Mouse (Mus musculus) midbrain, embryonic 15.5 days (tissue): ENCODE results near the gene Cadps. TPM values are rescaled to one million over a fixed set of nuclear protein-coding genes. Genes with fewer than 3 reads are reported as not detected.

Experiments
- ATAC-seq: fragments of 200-750 bp; cut with Nextera tagmentation; replicated peaks from 2 replicates; pipeline ENCODE4 v1.8.0; 2017; ENCODE audit warnings: moderate TSS enrichment
- H3K27ac ChIP-seq: fragments of 300-500 bp; sonication (generic); 2 replicates; pipeline ENCODE4 v1.5.1; 2015; ENCODE audit warnings: mild to moderate bottlenecking, inconsistent platforms
- H3K27me3 ChIP-seq: fragments of 300-500 bp; sonication (generic); replicated peaks from 2 replicates; pipeline ENCODE4 v1.6.1; 2015; ENCODE audit warnings: inconsistent platforms
- H3K36me3 ChIP-seq: fragments of 300-500 bp; sonication (generic); replicated peaks from 2 replicates; pipeline ENCODE4 v1.6.1; 2015; ENCODE audit warnings: inconsistent platforms
- H3K4me1 ChIP-seq: fragments of 300-500 bp; sonication (generic); 2 replicates; pipeline ENCODE4 v1.6.1; 2015; ENCODE audit warnings: inconsistent platforms
- H3K4me2 ChIP-seq: fragments of 300-500 bp; sonication (generic); 2 replicates; pipeline ENCODE4 v1.6.1; 2015; ENCODE audit warnings: inconsistent platforms, mild to moderate bottlenecking, moderate library complexity
- H3K4me3 ChIP-seq: fragments of 300-500 bp; sonication (generic); 2 replicates; pipeline ENCODE4 v1.5.1; 2015; ENCODE audit warnings: mild to moderate bottlenecking, inconsistent platforms
- H3K9ac ChIP-seq: fragments of 300-500 bp; sonication (generic); 2 replicates; pipeline ENCODE4 v1.6.1; 2015; ENCODE audit warnings: mild to moderate bottlenecking, inconsistent platforms
- H3K9me3 ChIP-seq: fragments of 300-500 bp; sonication (generic); 2 replicates; pipeline ENCODE4 v1.6.1; 2016; ENCODE audit warnings: inconsistent platforms
- WGBS: fragments of 180-500 bp; shearing (Covaris S2); methylation state at CpG from one replicate; pipeline ENCODE4 v1.1.7; 2015; ENCODE audit warnings: mixed read lengths; 5-methylcytosine and 5-hydroxymethylcytosine counted together
- polyA plus RNA-seq: library from polyadenylated mRNA; unstranded; fragments of >200 nt; fragmentation: Nextera tagmentation; extraction: Ambion mirVana; gene quantifications from 2 replicates; pipeline ENCODE4 v1.2.1, GENCODE M21; 2015

Cadps gene
- polyA plus RNA-seq, 1 experiment from 2014 or later: 43.8 TPM

DNA sequence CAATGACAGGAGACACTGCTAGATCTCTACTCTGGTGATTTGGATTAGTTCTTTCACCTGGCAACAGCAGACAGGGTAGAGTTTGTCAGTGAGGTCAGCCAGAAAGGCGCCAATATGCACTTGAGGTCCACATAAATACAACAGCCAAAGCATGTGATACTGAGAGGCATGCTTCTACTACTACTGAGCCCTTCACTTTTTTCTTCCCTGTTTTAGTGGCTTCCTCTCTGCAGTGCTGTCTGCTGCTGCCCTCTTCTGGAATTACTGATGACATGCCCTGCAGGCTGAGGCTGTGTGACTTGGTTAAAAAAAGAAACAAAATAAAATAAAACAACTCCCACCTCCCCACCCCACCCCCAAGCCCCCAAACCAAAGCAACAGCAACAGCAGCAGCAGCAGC, 291.8 kb downstream of the Cadps start:
- H3K27ac ChIP-seq: no peak overlapping the region
- peaks cover 5% of the 10 kb centered on the region; the same call in 1 of the 2 replicates for H3K4me1 ChIP-seq
- no peak overlapping the region for H3K9ac ChIP-seq
- H3K27me3 ChIP-seq: 0 out of 2 replicates have a peak, but pooled peaks cover 2% of the 10 kb centered on the region
- H3K9me3 ChIP-seq: no peaks in the 10 kb centered on the region
- 21% methylated on average over 1 of the region's 1 CpGs for WGBS
- no peak overlapping the region for H3K4me3 ChIP-seq
- no peaks in the 10 kb centered on the region for H3K36me3 ChIP-seq
- ATAC-seq: peak; percentile 76
- H3K4me2 ChIP-seq: no peak overlapping the region

DNA sequence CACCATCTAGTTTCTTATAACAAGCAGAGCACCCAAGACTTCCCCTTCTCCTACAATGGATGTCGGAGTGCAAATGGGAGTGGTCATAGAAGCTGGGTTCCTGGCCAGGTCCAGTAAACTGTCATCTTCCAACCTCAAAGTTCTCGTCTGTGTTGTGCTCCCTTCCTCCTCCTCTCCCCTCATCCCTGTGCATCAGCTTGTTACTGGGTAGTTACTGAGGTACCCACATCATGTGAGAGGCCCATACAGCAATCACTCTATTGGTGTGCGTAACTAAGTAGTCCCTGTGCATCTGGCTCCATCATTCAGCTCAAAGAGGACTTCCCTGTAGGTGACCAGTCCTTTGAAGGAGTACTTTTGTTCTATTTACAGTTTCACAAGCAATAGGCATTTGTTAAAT, 292.3 kb downstream of the Cadps start:
- Histone ChIP-seq H3K27me3 (0 out of 2 replicates have a peak, but pooled peaks cover 2% of the 10 kb centered on the region), H3K4me2 (no peak overlapping the region), H3K9me3 (no peaks in the 10 kb centered on the region), H3K27ac (no peak overlapping the region), H3K36me3 (no peaks in the 10 kb centered on the region), H3K4me1 (peaks cover 5% of the 10 kb centered on the region; the same call in 1 of the 2 replicates), H3K9ac (no peak overlapping the region), H3K4me3 (no peak overlapping the region)
- 66% methylated on average over 3 of the region's 3 CpGs for WGBS
- ATAC-seq: peak; percentile 55

DNA sequence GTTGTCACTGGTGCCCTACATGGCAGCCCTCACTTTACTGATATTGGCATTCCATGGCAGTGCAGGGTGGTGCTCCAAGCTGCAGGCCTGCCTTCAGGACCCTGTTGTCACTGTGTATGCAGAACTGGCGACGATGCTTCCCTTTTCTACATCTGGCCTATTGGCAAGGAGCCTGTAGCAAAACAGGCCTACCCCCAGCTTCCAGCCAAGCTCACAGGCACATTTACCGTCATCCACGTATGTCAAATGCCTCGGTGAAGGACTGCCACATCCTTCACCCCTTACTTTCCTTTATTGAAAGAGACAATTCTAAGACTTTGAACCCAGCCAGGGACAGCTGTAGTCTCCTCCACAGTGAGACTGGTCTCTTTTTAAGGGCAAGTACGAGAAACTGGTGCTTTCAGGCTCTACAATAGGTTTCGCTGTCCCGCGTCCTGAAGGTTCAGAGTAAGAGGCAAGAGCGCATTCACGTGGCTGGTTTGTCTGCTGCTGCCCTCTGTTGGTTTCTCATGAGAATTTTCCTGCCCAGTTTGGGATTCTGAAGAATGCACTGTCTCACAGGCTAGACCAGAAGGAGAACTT, 292.8 kb downstream of the Cadps start:
- H3K4me2 ChIP-seq: peak overlapping the region; percentile 33
- peaks cover 5% of the 10 kb centered on the region; the same call in 1 of the 2 replicates for H3K4me1 ChIP-seq
- 11% methylated on average over 11 of the region's 11 CpGs for WGBS
- H3K9ac ChIP-seq: no peak overlapping the region
- H3K36me3 ChIP-seq: no peaks in the 10 kb centered on the region
- H3K4me3 ChIP-seq: no peak overlapping the region
- H3K27ac ChIP-seq: no peak overlapping the region
- no peaks in the 10 kb centered on the region for H3K9me3 ChIP-seq
- peak; percentile 59 for ATAC-seq
- 0 out of 2 replicates have a peak, but pooled peaks cover 2% of the 10 kb centered on the region for H3K27me3 ChIP-seq

DNA sequence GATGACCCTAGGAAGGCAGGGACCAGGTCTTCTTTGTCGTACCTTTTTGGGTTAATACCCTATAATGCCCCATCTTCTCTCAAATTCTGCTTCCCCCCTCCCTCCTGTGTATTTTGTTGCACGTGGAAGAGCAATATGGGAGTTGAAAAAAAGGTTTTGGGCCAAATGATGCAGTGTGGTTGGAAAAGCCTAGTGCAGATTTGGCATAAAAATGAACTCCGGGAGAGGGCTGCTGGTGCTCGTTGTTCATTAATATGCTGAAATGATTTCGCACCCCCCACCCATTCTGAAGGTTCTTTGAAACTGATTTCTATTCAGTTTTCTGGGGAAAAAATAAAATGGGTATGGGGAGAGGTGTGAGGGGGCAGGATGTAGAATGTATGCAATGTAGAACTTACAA, 295.6 kb downstream of the Cadps start:
- Histone ChIP-seq H3K9ac (no peak overlapping the region), H3K4me3 (no peak overlapping the region), H3K9me3 (no peaks in the 10 kb centered on the region), H3K4me2 (no peak overlapping the region), H3K4me1 (peaks cover 5% of the 10 kb centered on the region; the same call in 1 of the 2 replicates), H3K27ac (no peak overlapping the region), H3K27me3 (0 out of 2 replicates have a peak, but pooled peaks cover 2% of the 10 kb centered on the region), H3K36me3 (no peaks in the 10 kb centered on the region)
- 74% methylated on average over 5 of the region's 5 CpGs for WGBS
- no peak for ATAC-seq

DNA sequence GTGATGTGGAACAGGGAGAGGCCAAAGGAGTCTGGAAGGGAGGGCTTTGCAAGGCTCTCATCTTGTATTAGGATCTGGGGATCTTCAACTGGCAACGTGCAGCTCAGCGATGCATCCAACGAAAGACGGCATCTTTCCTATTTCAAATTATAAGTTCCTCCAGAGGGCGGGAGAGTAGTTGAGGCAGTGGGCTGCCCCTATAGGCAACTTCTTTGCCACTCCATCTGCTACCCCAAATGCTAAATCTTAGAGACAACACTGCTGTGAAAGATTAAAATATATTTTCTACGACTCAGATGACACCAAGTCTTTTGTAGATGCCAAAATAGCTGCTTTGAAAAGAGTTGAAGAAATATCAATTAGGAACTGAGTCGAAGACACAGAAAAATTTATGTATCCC, 315.9 kb downstream of the Cadps start:
- Histone ChIP-seq H3K27ac (no peak overlapping the region), H3K27me3 (no peaks in the 10 kb centered on the region), H3K4me2 (no peak overlapping the region), H3K9ac (no peak overlapping the region), H3K4me3 (no peak overlapping the region), H3K9me3 (no peaks in the 10 kb centered on the region), H3K4me1 (no peaks in the 10 kb centered on the region), H3K36me3 (peaks cover 3% of the 10 kb centered on the region; the same call in 1 of the 2 replicates)
- no peak for ATAC-seq
- 78% methylated on average over 7 of the region's 7 CpGs for WGBS

DNA sequence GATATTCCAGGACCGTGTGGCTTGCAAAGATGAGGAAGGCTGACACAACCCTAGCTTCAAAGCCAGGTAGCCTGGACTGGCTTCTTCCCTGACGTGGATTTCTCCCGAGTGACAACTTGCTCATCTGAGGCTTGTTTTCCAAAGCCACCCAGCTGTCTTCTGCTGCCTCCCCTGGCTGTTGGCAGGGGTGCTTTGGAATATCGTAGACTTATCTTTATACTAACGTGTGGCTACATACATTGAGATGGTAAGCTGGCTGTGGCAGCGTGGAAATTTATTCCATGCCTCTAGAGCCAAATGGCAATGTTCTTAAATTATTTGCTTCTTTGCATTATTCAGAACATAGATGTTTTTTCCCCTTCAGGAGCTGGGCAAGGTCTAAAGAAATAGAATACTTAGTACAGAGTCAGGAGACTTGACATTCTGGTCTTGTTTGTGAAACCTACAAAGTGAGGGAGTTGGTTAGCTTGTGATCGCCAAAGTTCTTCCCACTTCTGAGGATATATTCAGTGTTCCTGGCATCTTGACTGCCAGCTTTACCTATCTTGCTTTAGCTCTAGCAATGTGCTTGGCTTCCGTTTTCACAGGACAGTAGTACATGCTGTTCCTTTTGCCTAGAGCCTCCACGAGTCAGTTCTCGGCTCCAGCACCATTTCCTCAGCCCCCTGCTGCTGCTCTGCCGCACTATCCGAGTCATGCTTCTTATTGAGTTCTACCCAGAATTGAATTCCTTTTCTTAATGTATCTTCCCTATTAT, 318.5 kb downstream of the Cadps start:
- H3K4me1 ChIP-seq: no peaks in the 10 kb centered on the region
- H3K36me3 ChIP-seq: peaks cover 3% of the 10 kb centered on the region; the same call in 1 of the 2 replicates
- no peaks in the 10 kb centered on the region for H3K27me3 ChIP-seq
- H3K4me2 ChIP-seq: no peak overlapping the region
- no peak for ATAC-seq
- no peaks in the 10 kb centered on the region for H3K9me3 ChIP-seq
- WGBS: 84% methylated on average over 12 of the region's 12 CpGs
- no peak overlapping the region for H3K9ac ChIP-seq
- H3K4me3 ChIP-seq: no peak overlapping the region
- H3K27ac ChIP-seq: no peak overlapping the region

DNA sequence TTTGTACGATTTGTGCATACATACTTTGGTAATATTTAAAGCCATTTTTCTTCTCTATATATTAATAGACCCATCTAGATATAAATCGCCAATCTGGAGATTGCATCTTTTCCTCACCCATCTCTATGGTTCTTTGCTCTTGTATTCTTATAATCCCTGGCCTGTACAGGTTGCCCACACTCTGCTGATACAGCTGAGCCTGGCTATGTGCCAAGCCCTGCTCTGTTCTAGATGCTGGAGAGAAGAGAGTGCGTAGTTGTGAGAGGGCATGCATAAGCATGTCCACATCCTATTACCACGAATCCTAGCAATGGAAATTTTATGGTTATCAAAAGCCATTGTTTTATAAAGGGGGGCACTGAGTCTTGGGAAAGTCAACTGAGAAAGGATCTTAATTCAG, 360.7 kb downstream of the Cadps start:
- Histone ChIP-seq H3K9me3 (no peaks in the 10 kb centered on the region), H3K4me1 (peaks cover 7% of the 10 kb centered on the region; the same call in 1 of the 2 replicates), H3K27me3 (no peaks in the 10 kb centered on the region), H3K36me3 (no peaks in the 10 kb centered on the region), H3K27ac (no peak overlapping the region), H3K9ac (no peak overlapping the region), H3K4me2 (no peak overlapping the region), H3K4me3 (no peak overlapping the region)
- 72% methylated on average over 4 of the region's 4 CpGs for WGBS
- no peak for ATAC-seq

DNA sequence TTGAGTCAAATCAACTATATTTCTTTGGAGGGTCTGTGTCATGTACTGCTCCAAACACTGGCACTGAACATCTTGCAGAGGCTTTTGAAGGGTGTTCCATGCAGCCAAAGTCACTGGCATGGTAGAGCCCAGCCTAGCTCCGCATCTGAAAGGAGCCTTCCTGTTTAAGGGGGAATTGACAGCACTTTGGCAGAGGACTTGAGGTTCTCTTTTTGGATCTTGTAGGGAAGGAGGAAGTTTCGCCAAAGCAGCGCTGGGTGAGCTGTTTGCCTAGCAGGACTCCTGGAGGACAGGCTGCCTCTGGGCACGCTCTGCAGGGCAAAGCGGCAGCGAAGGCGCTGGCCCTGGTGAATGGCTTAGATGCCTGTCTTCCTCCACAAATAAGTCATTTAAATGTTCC, 363.2 kb downstream of the Cadps start:
- Histone ChIP-seq H3K9ac (no peak overlapping the region), H3K27ac (no peak overlapping the region), H3K27me3 (no peaks in the 10 kb centered on the region), H3K4me1 (peaks cover 7% of the 10 kb centered on the region; the same call in 1 of the 2 replicates), H3K36me3 (no peaks in the 10 kb centered on the region), H3K4me3 (no peak overlapping the region), H3K4me2 (no peak overlapping the region), H3K9me3 (no peaks in the 10 kb centered on the region)
- ATAC-seq: no peak
- WGBS: 46% methylated on average over 7 of the region's 7 CpGs

DNA sequence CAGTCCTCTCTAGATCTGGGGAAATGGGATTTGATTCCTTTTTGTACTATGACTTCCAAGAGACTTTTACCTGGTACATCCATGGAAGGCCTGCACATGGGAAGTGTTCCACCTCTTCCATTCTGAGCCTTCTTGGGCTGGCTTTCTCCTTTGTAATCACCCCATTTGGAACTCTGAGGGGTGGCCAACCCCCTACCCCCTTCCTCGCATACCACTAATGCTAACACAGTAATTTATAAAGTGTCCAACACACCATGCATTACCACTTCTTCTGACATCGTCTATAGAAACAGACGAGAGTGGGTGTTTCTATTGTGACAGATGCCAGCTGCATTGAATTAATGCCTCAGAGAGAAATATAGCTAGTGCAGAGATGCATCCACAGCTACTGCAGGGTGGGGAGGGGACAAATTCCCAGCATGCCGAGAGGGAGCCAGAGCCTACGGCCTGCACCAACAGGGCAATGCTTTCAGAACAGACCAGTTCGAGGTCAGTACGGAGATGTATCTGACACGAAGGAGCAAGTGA, 367.8 kb downstream of the Cadps start:
- no peak overlapping the region for H3K9ac ChIP-seq
- WGBS: 77% methylated on average over 8 of the region's 8 CpGs
- no peak overlapping the region for H3K27ac ChIP-seq
- H3K4me1 ChIP-seq: peaks cover 4% of the 10 kb centered on the region; the same call in 1 of the 2 replicates
- H3K4me3 ChIP-seq: no peak overlapping the region
- H3K36me3 ChIP-seq: 0 out of 2 replicates have a peak, but pooled peaks cover 4% of the 10 kb centered on the region
- no peak overlapping the region for H3K4me2 ChIP-seq
- no peaks in the 10 kb centered on the region for H3K9me3 ChIP-seq
- no peak for ATAC-seq
- H3K27me3 ChIP-seq: no peaks in the 10 kb centered on the region

DNA sequence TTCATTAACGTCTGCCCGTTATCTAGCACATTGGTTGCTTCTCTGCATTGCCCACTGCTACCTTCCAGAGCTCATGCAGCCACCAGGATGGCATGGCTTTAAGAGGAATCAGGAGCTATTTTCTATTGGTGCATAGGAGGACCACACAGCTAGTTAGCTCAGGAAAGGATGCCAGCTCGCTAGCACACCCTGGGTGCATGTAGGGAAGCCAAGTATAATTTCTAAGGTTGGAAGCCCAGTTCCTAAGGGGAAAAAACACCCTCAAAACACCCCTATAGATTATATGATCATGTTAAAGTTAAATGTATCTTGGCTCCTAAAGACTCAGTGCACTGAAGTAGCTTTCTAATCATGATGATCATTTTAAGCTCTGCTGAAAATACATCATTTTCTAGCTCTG, 372.1 kb downstream of the Cadps start:
- Histone ChIP-seq H3K9ac (no peak overlapping the region), H3K27me3 (no peaks in the 10 kb centered on the region), H3K36me3 (peaks cover 7% of the 10 kb centered on the region; the same call in 1 of the 2 replicates), H3K4me2 (no peak overlapping the region), H3K9me3 (no peaks in the 10 kb centered on the region), H3K4me1 (no peaks in the 10 kb centered on the region), H3K27ac (no peak overlapping the region), H3K4me3 (no peak overlapping the region)
- 73% methylated on average over 3 of the region's 3 CpGs for WGBS
- no peak for ATAC-seq

DNA sequence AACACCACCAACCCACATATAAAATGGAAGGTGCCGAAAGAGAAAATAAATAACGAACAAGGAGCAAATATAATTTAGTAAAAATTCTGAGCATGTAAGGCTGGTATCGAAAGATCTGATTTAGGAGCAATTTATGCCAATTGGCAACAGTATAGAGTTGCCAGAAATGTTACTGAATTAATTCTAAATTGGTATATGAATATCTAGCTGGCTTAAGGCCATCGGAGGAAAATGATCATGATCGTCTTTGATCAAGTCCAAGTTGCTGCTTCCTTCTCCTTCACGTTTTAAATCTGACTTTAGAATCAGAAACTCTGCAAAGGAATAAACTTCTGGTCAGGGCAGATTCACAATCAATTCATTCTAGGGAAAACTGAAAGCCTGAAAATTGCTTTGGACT, 374.0 kb downstream of the Cadps start:
- Histone ChIP-seq H3K4me3 (no peak overlapping the region), H3K27ac (no peak overlapping the region), H3K4me1 (no peaks in the 10 kb centered on the region), H3K27me3 (no peaks in the 10 kb centered on the region), H3K9me3 (no peaks in the 10 kb centered on the region), H3K36me3 (peaks cover 5% of the 10 kb centered on the region; the same call in 1 of the 2 replicates), H3K4me2 (no peak overlapping the region), H3K9ac (no peak overlapping the region)
- no peak for ATAC-seq
- 92% methylated on average over 6 of the region's 6 CpGs for WGBS

DNA sequence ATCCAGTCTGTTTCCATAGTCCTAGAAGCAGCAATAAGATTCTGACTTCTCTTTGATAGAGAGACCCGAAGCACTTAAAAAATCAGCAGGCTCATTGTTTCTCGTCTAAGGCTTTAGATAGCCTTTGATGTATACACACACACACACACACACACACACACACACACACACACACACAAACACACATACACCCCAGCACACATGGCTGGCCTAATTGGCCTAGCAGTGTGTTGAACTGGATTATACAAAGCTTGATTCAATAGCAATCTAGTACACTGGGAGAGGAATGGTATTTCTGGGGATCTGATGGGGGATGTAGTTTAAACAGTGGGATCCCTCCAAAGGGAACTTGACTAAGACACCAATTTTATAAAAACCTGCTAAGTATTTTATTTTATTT, 381.9 kb downstream of the Cadps start:
- Histone ChIP-seq H3K4me3 (no peak overlapping the region), H3K4me1 (no peaks in the 10 kb centered on the region), H3K27ac (no peak overlapping the region), H3K9me3 (no peaks in the 10 kb centered on the region), H3K4me2 (no peak overlapping the region), H3K36me3 (peaks cover 3% of the 10 kb centered on the region; the same call in 1 of the 2 replicates), H3K27me3 (no peaks in the 10 kb centered on the region), H3K9ac (no peak overlapping the region)
- ATAC-seq: no peak
- 37% methylated on average over 2 of the region's 2 CpGs for WGBS
